Mouse (Mus musculus): Measurements from ENCODE around the gene AU041133.
"Not testable (repeated sequence)": the region's sequence is repeated elsewhere in the genome, so short reads cannot be mapped to it uniquely, and the experiment has no call there.

AU041133 gene
- long read RNA-seq, experiment 1, partial matches to known transcripts = 0 of 5 reads
- long read RNA-seq, experiment 1, other reads (novel, unspliced or antisense) = 1 of 5 reads
- long read RNA-seq, experiment 2, partial matches to known transcripts = 2 of 7 reads
- long read RNA-seq, experiment 2, other reads (novel, unspliced or antisense) = 1 of 7 reads

DNA sequence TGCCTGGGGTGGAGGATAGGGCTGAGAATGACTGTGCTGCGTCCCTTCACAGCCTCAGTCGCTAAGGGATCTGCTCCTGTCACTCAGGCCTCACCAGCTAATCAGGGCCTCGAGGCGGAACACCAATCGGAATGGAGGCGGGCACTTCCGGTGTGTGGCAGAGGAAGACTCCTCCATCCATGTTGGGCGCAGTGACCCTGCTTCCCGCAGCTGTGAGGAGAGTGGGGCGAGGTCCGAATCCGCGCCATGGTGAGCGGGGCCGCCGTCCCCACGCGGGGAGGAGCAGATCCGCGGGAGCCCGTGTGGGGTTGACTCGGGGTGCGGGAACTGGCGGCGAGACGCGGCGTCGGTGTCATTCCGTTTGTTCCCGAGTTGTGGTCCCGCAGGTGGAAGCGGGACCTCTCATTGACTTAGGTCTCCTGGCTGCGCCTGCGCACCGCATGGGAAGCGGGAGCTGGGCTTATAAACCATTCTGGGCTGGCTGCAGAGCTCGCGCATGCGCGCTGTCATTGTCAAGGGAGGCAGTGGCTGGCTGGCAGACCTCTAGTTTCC lies at the start of gene AU041133:
TSS of gene AU041133 (plus strand) at position 164 of the 552 bp plus-strand sequence.
- intact Hi-C loops (cut with DNase I) = loop anchor here (5.0 kb wide), 2 partner anchors 49 to 304 kb away; no protein-coding TSS in a partner anchor

DNA sequence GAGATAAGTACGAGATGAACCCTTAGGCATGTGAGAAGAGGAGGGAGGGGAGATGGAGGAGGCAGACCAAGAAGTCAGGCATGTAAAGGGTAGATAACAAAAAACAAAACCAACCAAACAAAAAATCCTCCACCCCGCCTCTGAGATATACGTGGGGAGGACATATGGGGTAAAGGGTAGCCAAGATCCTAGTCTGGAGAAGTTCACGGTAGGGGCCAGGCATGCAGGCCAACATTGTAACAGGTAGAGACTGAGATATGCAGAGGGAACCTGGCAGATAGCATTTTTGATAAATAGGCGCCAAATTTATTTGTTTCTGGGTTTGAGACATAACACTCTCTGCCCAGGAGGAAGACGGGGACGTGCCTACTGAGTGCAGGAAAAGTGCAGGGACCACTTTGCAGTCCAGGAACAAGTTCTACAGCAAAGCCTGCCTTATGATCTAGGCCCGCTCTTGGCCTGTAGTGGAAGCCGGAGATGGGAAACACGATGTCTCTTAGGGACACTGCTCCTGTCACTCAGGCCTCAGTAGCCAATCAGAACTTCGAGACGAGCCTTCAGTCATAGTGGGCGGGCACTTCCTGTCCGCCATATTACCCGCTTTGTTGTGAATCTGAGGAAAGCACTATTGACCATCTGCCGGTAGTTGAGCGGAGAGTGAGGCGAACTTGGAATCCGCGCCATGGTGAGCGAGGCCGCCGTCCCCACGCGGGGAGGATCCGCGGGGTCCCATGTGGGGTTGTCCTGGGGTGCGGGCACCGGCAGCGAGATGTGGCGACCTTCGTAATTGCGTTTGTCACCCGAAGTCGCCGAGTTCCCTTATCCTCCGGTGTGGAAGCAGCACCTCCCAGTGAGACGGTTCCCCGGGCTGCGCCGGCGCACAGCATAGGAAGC lies 44.8 kb upstream of the AU041133 start, which contains the start of gene BC024063:
TSS of gene BC024063 (plus strand) at position 626 of the 894 bp plus-strand sequence.
- intact Hi-C loops (cut with DNase I) = not testable (repeated sequence)

DNA sequence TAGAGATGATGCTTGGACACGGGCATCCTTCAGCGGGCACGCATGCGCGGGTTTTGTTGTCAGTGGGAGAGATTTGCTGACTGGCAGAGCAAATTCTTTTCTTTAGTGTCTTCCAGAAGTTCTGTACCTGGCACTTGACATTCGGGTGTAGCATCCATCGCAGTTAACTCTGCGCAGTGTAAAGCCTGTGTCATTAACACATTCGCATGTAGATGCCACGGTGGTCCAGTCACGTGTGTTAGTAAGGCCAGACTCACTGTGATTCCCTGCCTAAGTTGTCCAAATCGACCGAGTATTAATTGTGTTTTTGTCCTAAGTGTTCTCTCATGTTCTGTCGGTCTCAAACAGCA lies 44.2 kb upstream of the AU041133 start:
- intact Hi-C loops (cut with DNase I) = not testable (repeated sequence)

DNA sequence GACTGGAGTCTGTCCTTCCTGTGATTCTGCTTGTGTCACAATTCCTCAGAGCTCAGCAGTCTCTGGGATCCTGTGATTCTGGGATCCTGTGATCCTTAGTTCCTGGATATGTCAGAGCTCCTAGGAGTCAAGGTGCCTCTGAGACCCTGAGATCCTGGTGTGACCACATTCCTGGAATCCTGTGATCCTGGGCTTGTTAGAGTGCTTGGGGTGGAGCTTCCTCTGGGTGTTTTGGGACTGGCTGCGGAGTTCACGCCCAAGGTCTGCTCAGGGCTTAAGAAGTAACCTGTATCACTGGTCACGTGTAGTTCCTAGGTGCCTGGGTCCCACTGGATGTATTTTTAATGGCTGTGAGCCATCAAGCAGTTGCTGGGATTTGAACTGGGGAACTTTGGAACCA lies 10.6 kb upstream of the AU041133 start:
- intact Hi-C loops (cut with DNase I) = no loop called here

DNA sequence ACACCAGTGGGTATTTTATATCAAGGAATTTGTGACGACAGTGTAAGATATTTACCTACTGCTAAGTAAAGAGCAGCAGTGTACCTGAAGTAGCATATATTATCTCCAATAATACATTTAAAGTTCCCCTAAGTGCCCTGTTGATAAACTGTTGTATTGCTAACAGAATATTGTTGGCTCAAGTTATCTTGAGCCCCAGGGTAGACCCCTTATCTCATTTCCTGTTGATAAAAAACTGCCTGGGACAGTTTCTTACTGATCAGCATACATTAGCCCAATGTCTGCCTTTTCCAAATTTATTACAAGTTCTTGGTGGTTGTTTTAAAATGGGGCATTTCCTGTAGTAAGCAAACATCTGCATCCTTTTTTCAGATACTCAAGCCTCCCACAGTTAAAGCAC lies 17.5 kb downstream of the AU041133 start:
- intact Hi-C loops (cut with DNase I) = loop anchor here (10.0 kb wide), 1 partner anchor 130 kb away; no protein-coding TSS in a partner anchor

DNA sequence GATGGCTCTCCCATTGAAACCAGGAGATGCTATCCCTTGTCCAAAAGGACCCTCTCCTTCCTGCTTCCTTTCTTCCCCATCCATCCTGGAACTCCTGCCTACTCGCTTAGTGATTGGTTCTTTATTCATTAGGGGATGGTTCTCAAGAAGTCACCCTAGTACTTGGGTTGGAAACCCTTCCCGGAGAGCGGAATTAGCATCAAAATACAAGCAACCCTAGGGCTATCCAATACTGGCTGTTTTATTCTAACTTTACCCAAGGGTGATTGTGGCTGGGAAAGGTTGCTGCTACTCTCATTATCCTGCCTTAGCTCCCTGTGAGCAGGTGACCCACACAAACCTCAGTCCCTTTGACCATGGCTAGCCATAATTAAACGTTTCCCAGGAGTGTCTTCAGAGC lies 19.8 kb downstream of the AU041133 start:
- intact Hi-C loops (cut with DNase I) = loop anchor here (10.0 kb wide), 1 partner anchor 133 kb away; no protein-coding TSS in a partner anchor

DNA sequence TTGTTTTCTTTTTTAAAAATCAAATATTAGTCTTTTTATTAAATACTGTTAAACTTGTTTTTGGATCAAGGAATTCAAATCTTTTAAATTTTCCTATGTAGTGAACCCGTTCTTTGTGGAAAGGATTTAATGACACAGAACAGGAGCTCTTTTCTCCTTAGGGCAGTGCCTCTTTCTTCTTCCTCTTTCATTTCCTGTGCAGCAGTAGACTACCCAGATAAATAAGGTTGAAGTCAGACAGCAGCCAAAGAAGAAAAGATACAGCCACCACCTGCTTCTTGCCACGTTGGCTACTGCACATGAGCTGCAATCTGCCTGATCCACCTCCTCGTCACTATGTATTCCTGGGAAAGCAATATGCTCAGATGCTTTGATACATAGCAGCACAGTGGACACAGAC lies 40.0 kb downstream of the AU041133 start:
- intact Hi-C loops (cut with DNase I) = no loop called here

DNA sequence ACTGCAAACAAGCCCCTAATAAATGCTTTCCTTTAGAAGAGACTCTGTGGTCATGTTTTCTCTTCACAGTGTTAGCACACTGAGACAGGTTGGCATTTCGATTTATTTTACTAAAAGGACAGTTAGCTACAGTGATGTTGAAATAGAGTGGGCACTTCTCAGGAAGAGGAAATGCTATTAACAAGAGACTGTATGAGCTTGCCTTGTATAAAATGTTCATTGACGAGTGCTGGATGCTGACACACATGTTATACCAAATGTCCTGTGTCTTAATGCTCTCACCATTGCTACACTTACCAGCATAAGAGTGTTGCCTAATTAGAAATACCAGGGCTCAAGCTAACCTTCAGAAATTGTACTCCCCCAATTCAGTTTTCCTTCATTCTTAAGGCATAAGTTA lies 42.0 kb downstream of the AU041133 start:
- intact Hi-C loops (cut with DNase I) = loop anchor here (5.0 kb wide), 1 partner anchor 667 kb away; the partner anchor contains the start of gene S1pr4

DNA sequence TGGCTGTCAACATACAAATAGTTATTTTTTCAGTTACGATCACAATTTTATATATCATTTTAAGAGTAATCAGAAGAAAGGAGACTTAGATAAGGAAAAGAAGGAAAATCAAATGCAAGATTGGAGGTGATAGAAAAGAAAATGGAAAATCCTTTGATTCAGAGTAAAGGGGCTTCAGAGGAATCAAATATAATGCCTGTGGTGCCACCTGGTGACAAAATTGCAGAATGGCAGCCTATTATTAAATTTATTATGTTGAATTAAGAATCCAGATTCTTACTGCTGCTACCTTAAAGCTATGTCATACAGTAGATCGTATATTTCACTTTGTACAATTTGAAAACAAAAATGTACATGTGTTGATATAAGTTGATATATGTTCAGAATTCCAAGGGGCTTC lies 43.0 kb downstream of the AU041133 start:
- intact Hi-C loops (cut with DNase I) = loop anchor here (5.0 kb wide), 1 partner anchor 669 kb away; the partner anchor contains the start of gene S1pr4

DNA sequence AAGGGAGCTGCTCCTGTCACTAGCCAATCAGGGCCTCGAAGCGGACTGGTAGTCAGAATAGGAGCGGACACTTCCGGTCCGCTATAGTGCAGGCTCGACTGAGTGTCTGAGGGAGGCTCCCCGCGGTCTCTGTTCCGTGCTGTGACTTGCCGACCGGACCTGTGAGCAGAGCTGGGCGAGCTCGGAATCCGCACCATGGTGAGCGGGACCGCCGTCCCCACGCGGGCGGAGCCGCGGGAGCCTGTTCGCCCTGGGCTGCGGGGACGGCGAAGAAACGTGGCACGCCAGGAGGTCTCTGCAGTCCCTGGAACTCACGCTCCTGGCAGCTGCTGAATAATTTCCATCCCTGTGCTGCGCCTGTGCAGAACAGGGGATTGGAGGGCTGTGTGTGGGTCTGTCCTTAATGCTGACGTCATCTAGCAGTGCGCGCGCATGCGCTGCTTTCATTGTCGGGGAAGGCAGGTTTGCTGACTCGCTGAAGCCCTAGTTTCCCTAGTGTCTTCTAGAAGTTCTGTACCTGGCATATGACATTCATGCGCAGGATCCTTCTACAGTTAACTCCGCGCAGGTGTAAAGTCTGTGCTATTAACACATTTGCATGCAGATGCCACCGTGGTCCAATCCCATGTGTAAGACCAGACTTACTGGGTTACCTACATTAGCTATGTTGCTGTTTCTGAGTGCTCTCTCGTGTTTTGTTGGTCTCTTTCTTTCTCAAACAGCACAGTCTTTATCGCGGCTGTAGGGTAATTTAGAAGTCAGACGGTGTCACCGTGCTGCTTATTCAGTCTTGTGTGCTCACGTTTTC lies 50.6 kb downstream of the AU041133 start:
- intact Hi-C loops (cut with DNase I) = loop anchor here (5.0 kb wide), 1 partner anchor 51 kb away; the partner anchor contains the start of gene AU041133

Data from adrenal gland (tissue).